13 mouse cellular contexts compared by ENCODE assay signal in genomic region chr11:81005831-81006230, GRCm38 (mm10).
DNase-seq lines count a peak whose midpoint lies in the region; ATAC-seq lines count a peak whose summit lies in the region.
"Had no signal": no experiment of that assay in that cellular context is flagged by ENCODE, and none has a peak within 500 bp of the region (broad histone marks: within the 10 kb centered on the region; RNA-seq: fewer than 3 reads in every experiment).

No protein-coding gene starts in this region.

- peak; percentile 5 to 14 for DNase-seq in heart, postnatal 14 days
- DNase-seq in heart, postnatal 25 days (ENCODE audit: low spot score): no peak
- peak; percentile 39 for DNase-seq in neural tube, embryonic 10.5 days (ENCODE audit: extremely low spot score, low spot score)
- DNase-seq in embryo, embryonic 10 days (ENCODE audit: low spot score): peak; percentile 84
- DNase-seq in neural tube, embryonic 11.5 days (ENCODE audit: low spot score): peak; percentile 52
- no peak for DNase-seq in urinary bladder, adult 18-20 months (ENCODE audit: low spot score in 2 of 2)
- DNase-seq: heart, adult 2 months; right cerebral cortex, postnatal 4 days had no signal

- H3K36me3 ChIP-seq in neural tube, embryonic 15.5 days: no peaks in the 10 kb centered on the region
- H3K36me3 ChIP-seq in neural tube, embryonic 11.5 days (ENCODE audit: control insufficient read depth, insufficient read depth, low read length): no peaks in the 10 kb centered on the region
- H3K36me3 ChIP-seq: embryonic facial prominence, embryonic 12.5 days; midbrain, embryonic 12.5 days had no signal

- H3K27ac ChIP-seq in neural tube, embryonic 15.5 days (replicated peaks): no peak overlapping the region
- no peak overlapping the region for H3K27ac ChIP-seq in neural tube, embryonic 11.5 days (ENCODE audit: low read depth, low read length)
- H3K27ac ChIP-seq: embryonic facial prominence, embryonic 12.5 days; heart, adult 2 months; midbrain, embryonic 12.5 days had no signal

- no peak overlapping the region for H3K4me3 ChIP-seq in neural tube, embryonic 15.5 days (replicated peaks)
- H3K4me3 ChIP-seq in neural tube, embryonic 11.5 days (ENCODE audit: low read depth, low read length): no peak overlapping the region
- H3K4me3 ChIP-seq: embryonic facial prominence, embryonic 12.5 days; heart, adult 2 months; midbrain, embryonic 12.5 days had no signal

- peaks cover 9% of the 10 kb centered on the region for H3K4me1 ChIP-seq in neural tube, embryonic 15.5 days
- H3K4me1 ChIP-seq in neural tube, embryonic 11.5 days (ENCODE audit: control insufficient read depth, insufficient read depth, low read length): no peaks in the 10 kb centered on the region
- H3K4me1 ChIP-seq: embryonic facial prominence, embryonic 12.5 days had no signal

- H3K9me3 ChIP-seq in neural tube, embryonic 15.5 days (replicated peaks): no peaks in the 10 kb centered on the region
- H3K9me3 ChIP-seq in neural tube, embryonic 11.5 days (ENCODE audit: control insufficient read depth, low read length): no peaks in the 10 kb centered on the region
- H3K9me3 ChIP-seq: embryonic facial prominence, embryonic 12.5 days; midbrain, embryonic 12.5 days had no signal

- no peak for ATAC-seq in neural tube, embryonic 15.5 days (ENCODE audit: low FRiP score)
- ATAC-seq in neural tube, embryonic 11.5 days (ENCODE audit: insufficient read depth, low FRiP score, low TSS enrichment): no peak
- ATAC-seq in cerebellum, adult (ENCODE audit: insufficient number of reproducible peaks, low FRiP score, low TSS enrichment): no peak
- ATAC-seq: Patski had no signal

- 88% methylated on average over 2 of the region's 2 CpGs for WGBS in neural tube, embryonic 15.5 days
- WGBS in neural tube, embryonic 11.5 days: 79% methylated on average over 2 of the region's 2 CpGs

- no peak overlapping the region for H3K9ac ChIP-seq in neural tube, embryonic 15.5 days (replicated peaks)
- H3K9ac ChIP-seq in neural tube, embryonic 11.5 days (ENCODE audit: low read length): no peak overlapping the region
- H3K9ac ChIP-seq: embryonic facial prominence, embryonic 12.5 days; midbrain, embryonic 12.5 days had no signal

- H3K4me2 ChIP-seq in neural tube, embryonic 15.5 days: no peak overlapping the region
- no peak overlapping the region for H3K4me2 ChIP-seq in neural tube, embryonic 11.5 days (ENCODE audit: low read depth)
- H3K4me2 ChIP-seq: embryonic facial prominence, embryonic 12.5 days; midbrain, embryonic 12.5 days had no signal

- intact Hi-C loops in heart, postnatal 14 days (cut with DNase I): no loop called here
- intact Hi-C loops in heart, postnatal 25 days (cut with DNase I): no loop called here

- no peaks in the 10 kb centered on the region for H3K27me3 ChIP-seq in neural tube, embryonic 15.5 days (replicated peaks)
- H3K27me3 ChIP-seq in neural tube, embryonic 11.5 days (ENCODE audit: control insufficient read depth, insufficient read depth, low read length): no peaks in the 10 kb centered on the region
- H3K27me3 ChIP-seq: embryonic facial prominence, embryonic 12.5 days; midbrain, embryonic 12.5 days had no signal

Comparison
In these comparisons a context has a peak if more than half of its experiments do, and no peak if none do; other contexts are left out.
1. DNase-seq: peak in heart, postnatal 14 days (2 of 2), neural tube, embryonic 10.5 days (single experiment), embryo, embryonic 10 days (single experiment) and neural tube, embryonic 11.5 days (single experiment); none in heart, postnatal 25 days (single experiment) and urinary bladder, adult 18-20 months (0 of 2).